Comparison of ENCODE assay signal across 9 mouse cellular contexts in genomic region chrX:77511994-77512485, GRCm38 (mm10). TPM values are rescaled to one million over a fixed set of nuclear protein-coding genes. Genes with fewer than 3 reads are reported as not detected.
DNase-seq lines count a peak whose midpoint lies in the region; ATAC-seq and TF ChIP-seq lines count a peak whose summit lies in the region.
"Had no signal": no experiment of that assay in that cellular context is flagged by ENCODE, and none has a peak within 500 bp of the region (broad histone marks: within the 10 kb centered on the region; RNA-seq: fewer than 3 reads in every experiment).

No protein-coding gene starts in this region.

- H3K27me3 ChIP-seq in heart, embryonic 14.5 days (ENCODE audit: control insufficient read depth, insufficient read depth, low read length) = no peaks in the 10 kb centered on the region
- H3K27me3 ChIP-seq in E14TG2a.4 (ENCODE audit: insufficient read depth, low read length) = no peaks in the 10 kb centered on the region
- H3K27me3 ChIP-seq in forebrain, embryonic 12.5 days = no peaks in the 10 kb centered on the region
- no peaks in the 10 kb centered on the region for H3K27me3 ChIP-seq in liver, embryonic 15.5 days
- H3K27me3 ChIP-seq: Patski had no signal

- H3K9ac ChIP-seq in heart, embryonic 14.5 days (ENCODE audit: low read length) = peak overlapping the region; percentile 88
- H3K9ac ChIP-seq in forebrain, embryonic 12.5 days = peak overlapping the region; percentile 80
- H3K9ac ChIP-seq in liver, embryonic 15.5 days = peak overlapping the region; percentile 64

- H3K27ac ChIP-seq in heart, embryonic 14.5 days (replicated peaks in 1 of 2; ENCODE audit: control insufficient read depth in 1 of 2, insufficient read depth in 1 of 2, low read depth in 2 of 2, low read length in 2 of 2) = peak overlapping the region; percentile 95 to 96
- H3K27ac ChIP-seq in forebrain, embryonic 12.5 days = peak overlapping the region; percentile 94
- H3K27ac ChIP-seq in liver, embryonic 15.5 days (replicated peaks) = no peak overlapping the region

- WGBS in heart, embryonic 14.5 days = 19% methylated on average over 12 of the region's 12 CpGs
- WGBS in forebrain, embryonic 12.5 days = 27% methylated on average over 12 of the region's 12 CpGs
- 12% methylated on average over 12 of the region's 12 CpGs for WGBS in liver, embryonic 15.5 days (ENCODE audit: insufficient replicate concordance)

- peaks cover 11 to 12% of the 10 kb centered on the region in 2 experiments; a peak in 3 of 4 replicates for H3K4me1 ChIP-seq in heart, embryonic 14.5 days (ENCODE audit: control insufficient read depth in 2 of 2, insufficient read depth in 2 of 2, low read length in 2 of 2)
- H3K4me1 ChIP-seq in E14TG2a.4 (replicated peaks; ENCODE audit: low read depth, low read length) = peaks cover 43% of the 10 kb centered on the region
- H3K4me1 ChIP-seq in forebrain, embryonic 12.5 days = peaks cover 18% of the 10 kb centered on the region
- H3K4me1 ChIP-seq in liver, embryonic 15.5 days (replicated peaks) = peaks cover 28% of the 10 kb centered on the region

- H3K9me3 ChIP-seq in heart, embryonic 14.5 days (ENCODE audit: control insufficient read depth, low read length) = 0 out of 2 replicates have a peak, but pooled peaks cover 2% of the 10 kb centered on the region
- H3K9me3 ChIP-seq in E14TG2a.4 (ENCODE audit: low read length) = no peaks in the 10 kb centered on the region
- H3K9me3 ChIP-seq in forebrain, embryonic 12.5 days = 0 out of 2 replicates have a peak, but pooled peaks cover 3% of the 10 kb centered on the region
- H3K9me3 ChIP-seq in liver, embryonic 15.5 days (replicated peaks) = no peaks in the 10 kb centered on the region

- H3K4me2 ChIP-seq in heart, embryonic 14.5 days (ENCODE audit: low read length) = peak overlapping the region; percentile 66
- H3K4me2 ChIP-seq in forebrain, embryonic 12.5 days = peak overlapping the region; percentile 56
- peak overlapping the region; percentile 80 for H3K4me2 ChIP-seq in liver, embryonic 15.5 days

- peak overlapping the region; percentile 68 to 93 for H3K4me3 ChIP-seq in heart, embryonic 14.5 days (ENCODE audit: control insufficient read depth in 1 of 2, insufficient read depth in 1 of 2, low read depth in 1 of 2, low read length in 2 of 2)
- peak overlapping the region; percentile 85 for H3K4me3 ChIP-seq in E14TG2a.4 (replicated peaks; ENCODE audit: low read length)
- H3K4me3 ChIP-seq in forebrain, embryonic 12.5 days (replicated peaks) = peak overlapping the region; percentile 62
- peak overlapping the region; percentile 68 for H3K4me3 ChIP-seq in liver, embryonic 15.5 days (replicated peaks)

- TF ChIP-seq CTCF in E14TG2a.4 (conservative IDR thresholded peaks at IDR 0.05; ENCODE audit: low read length) = no peak

- no peak for ATAC-seq in heart, embryonic 14.5 days (ENCODE audit: insufficient number of reproducible peaks, insufficient read depth, low FRiP score, low read depth)
- ATAC-seq in forebrain, embryonic 12.5 days (ENCODE audit: low FRiP score) = no peak
- ATAC-seq in liver, embryonic 15.5 days (ENCODE audit: insufficient read depth) = no peak

- DNase-seq in heart, adult 18-20 months = no peak
- no peak for DNase-seq in left cerebral cortex, adult 9 months (ENCODE audit: low spot score in 2 of 2)
- no peak for DNase-seq in adrenal gland, postnatal 14 days
- DNase-seq in spleen, postnatal 4 days (ENCODE audit: low spot score in 2 of 2) = no peak

- no peaks in the 10 kb centered on the region for H3K36me3 ChIP-seq in heart, embryonic 14.5 days (ENCODE audit: control insufficient read depth, insufficient read depth, low read length)
- no peaks in the 10 kb centered on the region for H3K36me3 ChIP-seq in E14TG2a.4 (ENCODE audit: insufficient read depth, low read length)
- H3K36me3 ChIP-seq in forebrain, embryonic 12.5 days (replicated peaks) = no peaks in the 10 kb centered on the region
- H3K36me3 ChIP-seq in liver, embryonic 15.5 days (replicated peaks) = no peaks in the 10 kb centered on the region

RNA-seq across cellular contexts. Expression of gene Tbl1x, which starts 1.2 kb away (rescaled TPM):
- polyA plus RNA-seq in heart, embryonic 14.5 days (2014; fragmentation: Nextera tagmentation; extraction: Ambion mirVana) = 62.7 and 64.4 TPM in 2 replicates
- total RNA-seq in heart, adult 18-20 months (2021) = 10 to 100 TPM; 29.2 to 31.6 TPM
- polyA plus RNA-seq in forebrain, embryonic 12.5 days (2016; fragmentation: Nextera tagmentation; extraction: Ambion mirVana) = 68.8 and 70.1 TPM in 2 replicates
- 15.7 and 16.2 TPM in 2 replicates for polyA plus RNA-seq in liver, embryonic 15.5 days (2015; fragmentation: Nextera tagmentation; extraction: Ambion mirVana)
- total RNA-seq in adrenal gland, postnatal 14 days (2021) = 64.3 and 65.5 TPM in 2 replicates
